Mouse (Mus musculus) C2C12 (cell line): Measurements from ENCODE around the gene Enkur. TPM values are rescaled to one million over a fixed set of nuclear protein-coding genes. Genes with fewer than 3 reads are reported as not detected.

Experiments used
- polyA plus RNA-seq: library from polyadenylated mRNA; unstranded; fragments of >200 nt; fragmentation: generic; extraction: Trizol; gene quantifications from one replicate; pipeline ENCODE4 v1.2.1, GENCODE M21; 2012; ENCODE audit warnings: missing spikeins

Gene Enkur
- polyA plus RNA-seq, 1 experiment: 0.08 TPM

Other genes starting within 250 kb of the Enkur start
- gene Arhgap21, start 236.5 kb downstream of the Enkur start, polyA plus RNA-seq: 15.9 TPM
- gene Thnsl1, start 359 bp upstream of the Enkur start, polyA plus RNA-seq: 1.5 TPM
- not detected for gene Gpr158, start 162.2 kb upstream of the Enkur start, polyA plus RNA-seq